ENCODE assay signal across 9 mouse cellular contexts in the genomic region with DNA sequence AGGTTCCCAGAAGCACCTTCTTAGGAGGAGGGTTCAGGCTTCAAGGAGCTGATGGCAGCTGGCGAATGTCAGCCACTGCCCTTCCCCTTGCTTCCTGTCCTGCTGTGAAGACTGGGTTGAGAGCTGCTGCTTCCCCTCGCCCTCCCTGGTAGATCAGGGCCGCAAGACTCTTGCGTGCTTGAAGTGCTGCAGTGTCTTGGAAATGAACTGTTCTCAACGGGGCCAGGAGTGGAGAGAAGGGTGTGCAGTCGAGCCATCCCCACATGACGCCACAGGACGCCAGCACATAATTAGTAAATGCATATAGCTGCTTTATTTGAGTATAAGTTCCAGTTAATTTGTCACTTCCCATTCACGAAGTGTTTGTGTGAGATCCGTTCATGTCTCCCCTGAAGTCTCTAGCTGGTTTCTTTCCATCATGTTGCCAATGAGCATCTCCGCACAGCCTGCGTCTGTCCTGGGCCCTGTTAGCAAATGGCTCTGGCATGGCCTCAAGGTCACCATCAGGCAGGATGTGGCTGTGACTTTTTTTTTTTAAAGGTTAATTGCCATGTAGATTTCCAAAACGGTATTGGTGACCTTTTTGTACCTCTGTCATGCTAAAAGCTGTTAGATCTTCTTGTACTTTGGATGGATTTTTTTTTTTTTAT. TPM values are rescaled to one million over a fixed set of nuclear protein-coding genes. Genes with fewer than 3 reads are reported as not detected.
A peak's percentile ranks its signal among the peaks of the same experiment; 100 is the strongest.
DNase-seq lines count a peak whose midpoint lies in the region; ATAC-seq and TF ChIP-seq lines count a peak whose summit lies in the region.
"Had no signal": no experiment of that assay in that cellular context is flagged by ENCODE, and none has a peak within 500 bp of the region (broad histone marks: within the 10 kb centered on the region; RNA-seq: fewer than 3 reads in every experiment).

No protein-coding gene starts in this region.

- H3K4me3 ChIP-seq in intestine, embryonic 15.5 days (replicated peaks): no peak overlapping the region
- H3K4me3 ChIP-seq in intestine, postnatal 0 days (ENCODE audit: low read depth, low read length): no peak overlapping the region
- no peak overlapping the region for H3K4me3 ChIP-seq in heart, postnatal 0 days (ENCODE audit: low read depth, low read length)
- H3K4me3 ChIP-seq in lung, postnatal 0 days (ENCODE audit: low read depth, low read length): no peak overlapping the region
- no peak overlapping the region for H3K4me3 ChIP-seq in thymus, adult 2 months (ENCODE audit: control insufficient read depth, insufficient read depth, low read length)
- no peak overlapping the region for H3K4me3 ChIP-seq in forebrain, postnatal 0 days (ENCODE audit: low read depth, low read length)
- H3K4me3 ChIP-seq: limb, embryonic 15.5 days had no signal

- H3K36me3 ChIP-seq in intestine, embryonic 15.5 days: no peaks in the 10 kb centered on the region
- no peaks in the 10 kb centered on the region for H3K36me3 ChIP-seq in intestine, postnatal 0 days (ENCODE audit: control insufficient read depth, insufficient read depth)
- H3K36me3 ChIP-seq in heart, postnatal 0 days (replicated peaks; ENCODE audit: control insufficient read depth, insufficient read depth, low read length): no peaks in the 10 kb centered on the region
- H3K36me3 ChIP-seq in lung, postnatal 0 days (ENCODE audit: insufficient read depth, low read length): no peaks in the 10 kb centered on the region
- no peaks in the 10 kb centered on the region for H3K36me3 ChIP-seq in thymus, adult 2 months (ENCODE audit: control insufficient read depth, insufficient read depth, low read length)
- H3K36me3 ChIP-seq in forebrain, postnatal 0 days (ENCODE audit: insufficient read depth): no peaks in the 10 kb centered on the region
- H3K36me3 ChIP-seq: limb, embryonic 15.5 days had no signal

- DNase-seq in brain, adult 2 months (ENCODE audit: low read depth, low spot score): peak; percentile 62
- DNase-seq in heart, postnatal 0 days (ENCODE audit: low spot score): peak; percentile 27
- peak; percentile 77 for DNase-seq in lung, postnatal 0 days (ENCODE audit: low spot score)
- DNase-seq in thymus, adult 2 months: peak; percentile 53
- no peak for DNase-seq in testis, postnatal 10 days (ENCODE audit: low spot score)
- DNase-seq in forebrain, postnatal 0 days: no peak

- TF ChIP-seq EP300 in heart, postnatal 0 days (IDR thresholded peaks at IDR 0.05; ENCODE audit: low read depth): no peak
- 0 out of 2 replicates have a peak, but pooled peaks have one; percentile 30 for TF ChIP-seq EP300 in lung, postnatal 0 days (IDR thresholded peaks at IDR 0.05)

- no peaks in the 10 kb centered on the region for H3K9me3 ChIP-seq in intestine, embryonic 15.5 days
- H3K9me3 ChIP-seq in intestine, postnatal 0 days (ENCODE audit: control insufficient read depth): no peaks in the 10 kb centered on the region
- H3K9me3 ChIP-seq in heart, postnatal 0 days (replicated peaks; ENCODE audit: control insufficient read depth, low read length): no peaks in the 10 kb centered on the region
- no peaks in the 10 kb centered on the region for H3K9me3 ChIP-seq in lung, postnatal 0 days (ENCODE audit: low read length)
- no peaks in the 10 kb centered on the region for H3K9me3 ChIP-seq in forebrain, postnatal 0 days (ENCODE audit: low read length)
- H3K9me3 ChIP-seq: limb, embryonic 15.5 days had no signal

- H3K9ac ChIP-seq in intestine, embryonic 15.5 days: no peak overlapping the region
- no peak overlapping the region for H3K9ac ChIP-seq in intestine, postnatal 0 days (ENCODE audit: low read depth, low read length)
- no peak overlapping the region for H3K9ac ChIP-seq in heart, postnatal 0 days (replicated peaks; ENCODE audit: low read depth, low read length)
- H3K9ac ChIP-seq in lung, postnatal 0 days (replicated peaks; ENCODE audit: low read depth): 0 out of 2 replicates have a peak overlapping the region, but pooled peaks have one; percentile 12
- H3K9ac ChIP-seq in forebrain, postnatal 0 days: no peak overlapping the region
- H3K9ac ChIP-seq: limb, embryonic 15.5 days had no signal

- H3K27ac ChIP-seq in intestine, embryonic 15.5 days: peak overlapping the region; percentile 56
- no peak overlapping the region; the same call in 1 of the 2 replicates for H3K27ac ChIP-seq in intestine, postnatal 0 days (ENCODE audit: low read depth, low read length)
- H3K27ac ChIP-seq in heart, postnatal 0 days (ENCODE audit: low read depth): peak overlapping the region; percentile 76
- H3K27ac ChIP-seq in lung, postnatal 0 days (ENCODE audit: low read length): peak overlapping the region; percentile 78
- H3K27ac ChIP-seq in thymus, adult 2 months (ENCODE audit: control insufficient read depth, insufficient read depth, low read length): no peak overlapping the region
- H3K27ac ChIP-seq in forebrain, postnatal 0 days (ENCODE audit: low read depth, low read length): no peak overlapping the region
- H3K27ac ChIP-seq: limb, embryonic 15.5 days had no signal

- no peaks in the 10 kb centered on the region for H3K27me3 ChIP-seq in intestine, embryonic 15.5 days (replicated peaks)
- no peaks in the 10 kb centered on the region for H3K27me3 ChIP-seq in intestine, postnatal 0 days (replicated peaks; ENCODE audit: control insufficient read depth, insufficient read depth, low read length)
- no peaks in the 10 kb centered on the region for H3K27me3 ChIP-seq in heart, postnatal 0 days (ENCODE audit: control insufficient read depth, insufficient read depth, low read length)
- H3K27me3 ChIP-seq in lung, postnatal 0 days (replicated peaks; ENCODE audit: insufficient read depth, low read length): no peaks in the 10 kb centered on the region
- H3K27me3 ChIP-seq in thymus, adult 2 months (ENCODE audit: control insufficient read depth, insufficient read depth, low read length): no peaks in the 10 kb centered on the region
- no peaks in the 10 kb centered on the region for H3K27me3 ChIP-seq in forebrain, postnatal 0 days (ENCODE audit: insufficient read depth, low read length)
- H3K27me3 ChIP-seq: limb, embryonic 15.5 days had no signal

- TF ChIP-seq CTCF in intestine, postnatal 0 days (IDR thresholded peaks at IDR 0.05; ENCODE audit: low read depth): no peak
- no peak for TF ChIP-seq CTCF in heart, postnatal 0 days (IDR thresholded peaks at IDR 0.05; ENCODE audit: low read depth)
- TF ChIP-seq CTCF in lung, postnatal 0 days (IDR thresholded peaks at IDR 0.05): no peak
- no peak for TF ChIP-seq CTCF in thymus, adult 2 months (IDR thresholded peaks at IDR 0.05; ENCODE audit: borderline replicate concordance, control insufficient read depth, extremely low read depth, insufficient read depth, low read length, poor library complexity)
- TF ChIP-seq CTCF in forebrain, postnatal 0 days (IDR thresholded peaks at IDR 0.05; ENCODE audit: low read depth): no peak

- peak; percentile 19 for ATAC-seq in intestine, embryonic 15.5 days
- no peak for ATAC-seq in intestine, postnatal 0 days
- ATAC-seq in heart, postnatal 0 days (ENCODE audit: insufficient read depth, low read depth): 0 out of 2 replicates have a peak, but pooled peaks have one; percentile 33
- peak; percentile 73 for ATAC-seq in lung, postnatal 0 days
- no peak for ATAC-seq in forebrain, postnatal 0 days

- peaks cover 36% of the 10 kb centered on the region for H3K4me1 ChIP-seq in intestine, embryonic 15.5 days (replicated peaks)
- H3K4me1 ChIP-seq in intestine, postnatal 0 days (replicated peaks; ENCODE audit: control insufficient read depth, insufficient read depth, low read length): 0 out of 2 replicates have a peak, but pooled peaks cover 18% of the 10 kb centered on the region
- peaks cover 36% of the 10 kb centered on the region for H3K4me1 ChIP-seq in heart, postnatal 0 days (ENCODE audit: control insufficient read depth, insufficient read depth)
- peaks cover 49% of the 10 kb centered on the region for H3K4me1 ChIP-seq in lung, postnatal 0 days (ENCODE audit: insufficient read depth, low read depth, low read length)
- H3K4me1 ChIP-seq in thymus, adult 2 months (replicated peaks; ENCODE audit: control insufficient read depth, insufficient read depth, low read length): no peaks in the 10 kb centered on the region
- H3K4me1 ChIP-seq in forebrain, postnatal 0 days (ENCODE audit: insufficient read depth): 0 out of 2 replicates have a peak, but pooled peaks cover 6% of the 10 kb centered on the region

- peak overlapping the region; percentile 19; the same call in 1 of the 2 replicates for H3K4me2 ChIP-seq in intestine, embryonic 15.5 days (replicated peaks)
- no peak overlapping the region; the same call in 1 of the 2 replicates for H3K4me2 ChIP-seq in intestine, postnatal 0 days (replicated peaks; ENCODE audit: low read depth)
- peak overlapping the region; percentile 36 for H3K4me2 ChIP-seq in heart, postnatal 0 days (ENCODE audit: low read depth, low read length)
- H3K4me2 ChIP-seq in lung, postnatal 0 days (replicated peaks; ENCODE audit: low read depth, low read length): peak overlapping the region; percentile 39
- no peak overlapping the region for H3K4me2 ChIP-seq in forebrain, postnatal 0 days (ENCODE audit: low read depth)
- H3K4me2 ChIP-seq: limb, embryonic 15.5 days had no signal

- no peak for TF ChIP-seq POLR2A in thymus, adult 2 months (IDR thresholded peaks at IDR 0.05; ENCODE audit: control insufficient read depth, extremely low read depth, insufficient read depth, low read length, poor library complexity)

- WGBS in intestine, embryonic 15.5 days: 22% methylated on average over 13 of the region's 13 CpGs
- 28% methylated on average over 13 of the region's 13 CpGs for WGBS in intestine, postnatal 0 days
- WGBS in heart, postnatal 0 days: 24% methylated on average over 13 of the region's 13 CpGs
- WGBS in lung, postnatal 0 days: 7% methylated on average over 13 of the region's 13 CpGs
- WGBS in thymus, adult 2 months: 22% methylated on average over 13 of the region's 13 CpGs
- 43% methylated on average over 13 of the region's 13 CpGs for WGBS in forebrain, postnatal 0 days

RNA-seq across cellular contexts. Expression of gene Btbd3, which starts 9.1 kb away (rescaled TPM):
- 18.2 and 21.6 TPM in 2 replicates for polyA plus RNA-seq in intestine, embryonic 15.5 days (2015; fragmentation: Nextera tagmentation; extraction: Ambion mirVana)
- polyA plus RNA-seq in intestine, postnatal 0 days (2015; fragmentation: Nextera tagmentation; extraction: Ambion mirVana): 10.6 and 11.4 TPM in 2 replicates
- 15.6 and 18.7 TPM in 2 replicates for total RNA-seq in heart, postnatal 0 days (2014; rRNA removed; ENCODE audit: low replicate concordance)
- 8.2 and 8.5 TPM in 2 replicates for polyA plus RNA-seq in heart, postnatal 0 days (2015; fragmentation: Nextera tagmentation; extraction: Ambion mirVana)
- polyA plus RNA-seq in lung, postnatal 0 days (2015; fragmentation: Nextera tagmentation; extraction: Ambion mirVana): 53.7 and 58.6 TPM in 2 replicates
- 2.3 and 3.2 TPM in 2 replicates for polyA plus RNA-seq in thymus, adult 2 months (2012; rRNA removed)
- total RNA-seq in forebrain, postnatal 0 days (2014; rRNA removed): 45.8 and 64.9 TPM in 2 replicates
- 22.4 and 33.8 TPM in 2 replicates for polyA plus RNA-seq in forebrain, postnatal 0 days (2015; fragmentation: Nextera tagmentation; extraction: Ambion mirVana)

Comparison
In these comparisons a context has a peak if more than half of its experiments do, and no peak if none do; other contexts are left out.
1. ATAC-seq: peak in intestine, embryonic 15.5 days (single experiment), heart, postnatal 0 days (single experiment) and lung, postnatal 0 days (single experiment); none in intestine, postnatal 0 days (single experiment) and forebrain, postnatal 0 days (single experiment).
2. H3K27ac ChIP-seq: peak in intestine, embryonic 15.5 days (single experiment), heart, postnatal 0 days (single experiment) and lung, postnatal 0 days (single experiment); none in intestine, postnatal 0 days (single experiment), thymus, adult 2 months (single experiment) and forebrain, postnatal 0 days (single experiment).
3. H3K4me2 ChIP-seq: peak in intestine, embryonic 15.5 days (single experiment), heart, postnatal 0 days (single experiment) and lung, postnatal 0 days (single experiment); none in intestine, postnatal 0 days (single experiment) and forebrain, postnatal 0 days (single experiment).
4. DNase-seq: peak in brain, adult 2 months (single experiment), heart, postnatal 0 days (single experiment), lung, postnatal 0 days (single experiment) and thymus, adult 2 months (single experiment); none in testis, postnatal 10 days (single experiment) and forebrain, postnatal 0 days (single experiment).